Mouse (Mus musculus): ENCODE data around the gene Sars2. TPM values are rescaled to one million over a fixed set of nuclear protein-coding genes. Genes with fewer than 3 reads are reported as not detected.

Sars2 gene
- total RNA-seq, 2 experiments from 2014 or later, result 15.6 to 32.6 TPM

- ATAC-seq (replicated peaks; ENCODE audit: low FRiP score, low TSS enrichment, poor library complexity, severe bottlenecking), result no peak
These were observed 30.1 kb downstream of the Sars2 start for GRCm38 (mm10) chr7:28771867-28772266.

DNA sequence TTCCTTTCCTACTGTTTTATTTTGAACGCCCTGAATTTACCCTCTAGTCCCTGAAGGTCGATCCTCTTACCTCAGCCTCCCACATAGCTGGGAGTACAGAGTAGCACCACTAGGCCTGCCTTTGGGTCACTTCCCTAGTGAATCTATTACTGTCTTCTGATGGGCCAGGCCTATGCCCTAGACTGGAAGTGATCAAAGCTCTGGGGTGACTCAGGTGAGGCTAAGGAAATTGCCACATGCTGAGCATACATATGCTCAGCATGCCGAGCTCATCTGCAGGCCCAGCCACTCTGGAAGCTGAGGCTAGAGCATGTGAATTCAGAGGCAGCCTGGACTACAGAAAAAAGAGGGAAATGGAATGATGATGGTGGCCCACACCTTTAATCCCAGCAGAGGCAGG, 31.4 kb downstream of the Sars2 start:
- no peak for ATAC-seq (replicated peaks; ENCODE audit: low FRiP score, low TSS enrichment, poor library complexity, severe bottlenecking)

DNA sequence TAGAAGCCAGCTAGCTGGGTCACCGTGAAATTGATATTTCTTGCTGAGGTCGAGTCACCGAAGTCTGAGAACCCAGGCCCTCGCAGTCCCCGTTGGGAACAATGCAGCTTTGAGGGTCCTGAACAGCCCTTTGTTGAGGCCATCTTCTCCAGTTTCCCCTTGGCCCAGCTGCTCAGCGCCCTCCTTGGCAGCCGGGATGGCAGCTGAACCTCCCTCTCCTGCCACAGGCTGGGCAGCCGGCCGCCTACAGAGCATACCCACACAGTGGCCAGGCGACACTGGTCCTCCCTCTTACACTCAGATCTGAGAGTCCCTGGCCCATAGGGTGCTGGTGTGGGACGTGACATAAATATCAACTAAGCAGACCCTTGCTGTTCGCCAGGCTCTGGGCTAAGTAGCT, 32.4 kb downstream of the Sars2 start:
- ATAC-seq (replicated peaks; ENCODE audit: low FRiP score, low TSS enrichment, poor library complexity, severe bottlenecking), result no peak

GRCm38 (mm10) chr7:28775129-28775528, 33.3 kb downstream of the Sars2 start:
- ATAC-seq (replicated peaks; ENCODE audit: low FRiP score, low TSS enrichment, poor library complexity, severe bottlenecking), result no peak

DNA sequence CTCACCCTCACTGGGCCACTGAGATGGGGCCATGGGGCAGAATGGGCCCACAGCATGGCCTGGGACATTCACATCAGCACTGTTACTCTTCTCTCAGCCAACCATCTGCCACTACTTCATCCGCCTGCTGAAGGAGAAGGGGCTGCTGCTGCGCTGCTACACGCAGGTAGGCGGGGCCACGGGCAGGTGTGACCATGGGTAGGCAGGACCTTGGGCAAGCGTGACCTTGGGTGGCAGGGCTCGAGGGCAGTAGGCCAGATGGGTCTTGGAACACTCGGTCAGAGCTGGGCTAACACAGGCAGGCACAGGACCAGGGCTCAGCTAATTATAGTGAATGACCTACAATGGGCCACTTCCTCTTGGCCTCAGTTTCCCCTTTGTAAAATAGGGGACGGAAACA, 37.0 kb downstream of the Sars2 start:
- ATAC-seq (replicated peaks; ENCODE audit: low FRiP score, low TSS enrichment, poor library complexity, severe bottlenecking), result no peak

- peak; percentile 72 for ATAC-seq (replicated peaks; ENCODE audit: low FRiP score, low TSS enrichment, poor library complexity, severe bottlenecking)
These were observed 38.4 kb downstream of the Sars2 start for GRCm38 (mm10) chr7:28780067-28780658.

DNA sequence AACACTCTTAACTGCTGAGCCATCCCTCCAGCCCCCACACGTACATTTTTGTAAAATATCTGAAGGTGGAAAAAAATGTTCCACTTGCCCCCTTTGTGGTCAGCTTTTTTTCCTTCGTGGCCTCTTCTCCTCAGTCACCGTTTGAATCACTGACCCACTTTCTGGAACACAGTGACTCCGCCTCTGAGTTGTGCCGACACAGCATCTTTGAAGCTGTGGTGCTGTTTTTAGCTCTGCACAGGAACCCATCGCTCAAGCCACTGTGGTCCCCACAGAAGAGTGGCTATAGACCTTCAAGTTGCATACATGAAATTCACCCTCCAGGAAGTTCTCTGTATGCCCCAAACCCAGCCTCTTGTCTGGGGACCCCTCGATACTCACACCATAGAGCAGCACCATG, 39.1 kb downstream of the Sars2 start:
- no peak for ATAC-seq (replicated peaks; ENCODE audit: low FRiP score, low TSS enrichment, poor library complexity, severe bottlenecking)

DNA sequence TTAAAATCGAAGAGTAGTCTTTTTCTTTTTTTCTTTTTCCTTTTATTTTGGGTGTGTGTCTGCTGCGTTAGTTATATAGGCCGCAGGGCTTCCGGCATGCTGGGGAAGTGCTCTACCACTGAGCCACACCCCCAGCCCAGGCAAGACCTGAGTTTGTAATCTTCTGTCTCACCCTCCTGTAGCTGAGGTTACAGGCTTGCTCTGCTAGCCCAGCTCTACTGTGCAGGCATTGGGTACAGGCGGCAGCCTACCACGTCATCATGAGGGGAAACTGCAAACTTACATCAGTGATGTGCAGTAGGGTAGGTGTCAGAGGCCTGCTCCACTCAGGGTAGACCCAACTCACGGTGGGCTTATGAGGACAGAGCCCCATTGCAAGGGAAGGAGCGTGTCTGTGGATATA, 39.5 kb downstream of the Sars2 start:
- ATAC-seq (replicated peaks; ENCODE audit: low FRiP score, low TSS enrichment, poor library complexity, severe bottlenecking), result peak; percentile 24; the same call in 1 of the 2 replicates

- no peak for ATAC-seq (replicated peaks; ENCODE audit: low FRiP score, low TSS enrichment, poor library complexity, severe bottlenecking)
These were observed 43.4 kb downstream of the Sars2 start for GRCm38 (mm10) chr7:28785161-28785560.

DNA sequence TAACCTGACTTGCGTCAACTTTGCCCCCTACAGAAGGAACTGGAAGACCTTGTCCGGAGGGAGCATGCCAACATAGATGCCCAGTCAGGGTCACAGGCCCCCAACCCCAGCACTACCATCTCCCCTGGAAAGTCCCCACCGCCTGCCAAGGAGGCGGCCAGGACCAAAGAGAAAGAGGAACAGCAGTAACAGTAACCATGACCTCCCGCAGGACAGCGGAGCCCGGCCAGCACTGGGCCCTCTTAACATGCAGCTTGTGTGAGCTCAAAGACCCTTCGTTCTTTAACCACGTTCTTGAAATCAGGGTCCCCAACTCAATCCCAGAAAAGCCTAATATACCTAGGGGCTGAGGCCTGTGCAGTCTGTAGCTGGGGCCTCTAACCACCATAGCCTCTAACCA, 46.1 kb downstream of the Sars2 start:
- no peak for ATAC-seq (replicated peaks; ENCODE audit: low FRiP score, low TSS enrichment, poor library complexity, severe bottlenecking)

GRCm38 (mm10) chr7:28788307-28789195, 46.8 kb downstream of the Sars2 start, which contains the start of gene Rinl:
Rinl (plus strand) TSS chr7:28788969.
- no peak for ATAC-seq (replicated peaks; ENCODE audit: low FRiP score, low TSS enrichment, poor library complexity, severe bottlenecking)

GRCm38 (mm10) chr7:28789235-28789634, 47.4 kb downstream of the Sars2 start:
- no peak for ATAC-seq (replicated peaks; ENCODE audit: low FRiP score, low TSS enrichment, poor library complexity, severe bottlenecking)

DNA sequence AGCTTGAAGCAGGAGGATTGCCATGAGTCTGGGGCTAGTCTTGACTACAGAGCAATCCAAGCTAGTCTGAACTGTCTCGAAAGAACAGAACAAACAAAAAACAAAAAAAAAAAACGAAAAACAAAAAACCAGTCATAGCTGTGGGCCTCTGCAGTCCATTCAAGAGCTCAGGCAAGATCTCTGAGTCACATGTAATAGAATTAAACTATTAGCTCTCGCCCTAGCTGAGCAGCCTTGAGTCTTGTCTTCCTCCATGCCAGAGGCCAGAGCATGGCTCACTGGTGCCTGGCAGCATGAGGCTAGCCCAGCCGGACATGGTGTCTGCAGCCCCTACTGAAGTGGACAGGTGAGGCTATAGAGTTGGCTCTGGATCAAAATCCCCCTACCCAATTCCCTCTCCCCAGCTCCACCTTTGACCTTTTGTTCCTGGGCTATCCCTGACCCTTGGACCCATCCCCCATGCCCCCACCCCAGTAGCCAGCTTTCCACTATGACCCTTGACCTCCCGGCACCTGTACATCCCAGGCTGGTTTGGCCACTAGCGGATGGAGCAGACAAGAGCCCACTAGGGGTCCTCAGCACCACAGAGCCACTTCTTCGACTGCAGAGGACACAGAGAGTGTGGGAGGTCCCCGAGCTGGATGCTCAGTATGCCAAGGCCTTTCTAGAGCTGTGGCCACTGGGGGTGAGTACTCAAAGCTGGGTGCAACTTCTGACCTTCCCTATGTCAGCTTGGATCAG, 48.4 kb downstream of the Sars2 start:
- no peak for ATAC-seq (replicated peaks; ENCODE audit: low FRiP score, low TSS enrichment, poor library complexity, severe bottlenecking)

- ATAC-seq (replicated peaks; ENCODE audit: low FRiP score, low TSS enrichment, poor library complexity, severe bottlenecking), result no peak
These were observed 49.9 kb downstream of the Sars2 start for GRCm38 (mm10) chr7:28791706-28792105.

- ATAC-seq (replicated peaks; ENCODE audit: low FRiP score, low TSS enrichment, poor library complexity, severe bottlenecking), result no peak
These were observed 50.8 kb downstream of the Sars2 start for GRCm38 (mm10) chr7:28792391-28793185.

DNA sequence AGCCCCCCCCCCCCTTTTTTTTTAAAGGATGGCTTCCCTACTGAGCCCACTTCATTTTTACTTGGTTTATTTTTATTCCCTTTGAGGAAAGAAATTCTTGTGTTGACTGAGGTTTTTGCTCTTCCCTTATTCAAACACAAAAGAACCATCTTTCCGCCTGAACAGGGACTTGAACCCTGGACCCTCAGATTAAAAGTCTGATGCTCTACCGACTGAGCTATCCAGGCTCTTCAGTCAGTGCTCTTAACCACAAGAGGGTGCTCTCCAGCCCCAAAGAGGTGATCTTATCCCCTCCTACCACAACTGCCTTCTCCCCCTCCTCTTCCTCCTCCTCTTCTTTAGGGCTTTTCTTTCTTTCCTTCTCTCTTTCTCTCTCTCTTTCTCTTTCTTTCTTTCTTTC, 52.0 kb downstream of the Sars2 start:
- no peak for ATAC-seq (replicated peaks; ENCODE audit: low FRiP score, low TSS enrichment, poor library complexity, severe bottlenecking)

- no peak for ATAC-seq (replicated peaks; ENCODE audit: low FRiP score, low TSS enrichment, poor library complexity, severe bottlenecking)
These were observed 52.7 kb downstream of the Sars2 start for GRCm38 (mm10) chr7:28794496-28794895.

DNA sequence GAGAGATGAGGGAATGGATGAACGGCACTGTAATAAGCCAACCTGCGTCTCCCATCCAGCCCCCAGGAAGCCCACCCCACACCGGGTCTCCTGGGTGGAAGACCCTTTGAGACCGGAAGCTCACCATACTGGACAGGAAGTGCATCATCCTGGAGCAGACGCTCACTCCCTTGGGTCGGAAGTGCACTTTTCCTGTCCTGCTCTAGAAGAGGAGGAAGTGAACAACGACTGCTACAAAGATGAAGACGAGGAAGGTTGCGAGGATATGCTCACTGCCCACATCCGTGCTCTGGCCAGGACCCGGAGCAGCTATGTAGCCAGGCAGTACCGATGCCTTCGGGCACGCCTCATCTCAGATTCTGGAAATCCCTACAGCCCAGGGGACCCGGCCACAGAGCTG, 54.0 kb downstream of the Sars2 start:
- ATAC-seq (replicated peaks; ENCODE audit: low FRiP score, low TSS enrichment, poor library complexity, severe bottlenecking), result peak; percentile 28; the same call in 1 of the 2 replicates

DNA sequence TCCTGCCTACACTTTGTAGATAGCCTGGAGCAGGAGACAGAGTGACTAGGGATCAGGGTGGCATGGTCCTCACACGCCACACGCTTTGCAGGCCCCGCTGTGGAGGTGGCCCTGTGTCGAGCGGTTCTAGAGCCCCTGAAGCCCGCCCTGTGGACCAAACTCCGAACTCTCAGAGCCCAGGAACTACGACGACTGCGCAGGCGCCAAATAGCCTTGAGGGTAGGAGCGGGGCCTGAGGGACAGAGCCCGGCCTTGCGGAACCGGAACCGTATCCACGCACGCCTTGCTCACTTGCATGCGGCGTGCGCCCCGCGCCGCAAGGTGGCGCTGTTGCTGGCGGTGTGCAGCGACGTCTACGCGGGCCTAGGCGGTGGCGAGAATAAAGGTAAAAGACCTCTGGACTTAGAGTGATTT, 54.8 kb downstream of the Sars2 start:
- peak; percentile 79 for ATAC-seq (replicated peaks; ENCODE audit: low FRiP score, low TSS enrichment, poor library complexity, severe bottlenecking)
